ENCODE assay signal across 11 mouse cellular contexts in the genomic region with DNA sequence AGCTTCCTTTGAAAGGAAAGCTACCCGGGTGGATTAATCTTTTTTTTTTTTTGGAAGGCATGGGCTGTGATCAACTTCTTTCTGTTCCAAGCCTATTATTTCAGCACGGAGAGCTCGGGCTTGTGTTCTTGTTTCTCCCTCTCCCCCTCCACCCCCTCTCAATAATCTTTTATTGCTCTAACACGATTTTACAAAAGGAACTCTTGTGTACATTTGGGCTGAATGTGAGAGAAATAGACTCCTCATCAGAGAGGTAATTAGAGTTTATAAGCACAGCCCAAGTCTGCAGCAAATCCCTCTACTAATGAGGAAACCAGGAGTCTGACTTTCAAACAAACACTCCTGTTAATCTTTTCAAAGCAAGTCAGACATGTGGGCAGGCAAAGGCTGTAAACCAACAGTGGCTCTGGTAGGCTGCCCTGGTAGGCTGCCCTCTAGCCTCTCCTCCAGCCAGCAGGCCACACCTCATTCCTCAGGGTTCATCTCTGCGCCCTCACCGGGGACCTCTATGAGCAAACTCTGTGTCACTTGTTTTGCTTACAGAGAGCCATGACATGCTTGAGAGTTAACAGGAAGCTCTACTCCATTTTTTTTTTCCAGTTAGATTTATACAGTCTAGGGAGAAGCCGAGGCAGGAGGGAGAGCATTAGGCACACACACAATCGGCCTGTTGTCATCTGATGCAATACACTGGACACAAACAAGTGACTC.
DNase-seq lines count a peak whose midpoint lies in the region; ATAC-seq and TF ChIP-seq lines count a peak whose summit lies in the region.
"Had no signal": no experiment of that assay in that cellular context is flagged by ENCODE, and none has a peak within 500 bp of the region (broad histone marks: within the 10 kb centered on the region; RNA-seq: fewer than 3 reads in every experiment).

No protein-coding gene starts in this region.

- H3K4me2 ChIP-seq in midbrain, embryonic 11.5 days: peak overlapping the region; percentile 18; the same call in 1 of the 2 replicates
- H3K4me2 ChIP-seq in midbrain, embryonic 16.5 days (ENCODE audit: low read length): no peak overlapping the region
- H3K4me2 ChIP-seq in forebrain, embryonic 15.5 days (replicated peaks): 0 out of 2 replicates have a peak overlapping the region, but pooled peaks have one; percentile 9
- no peak overlapping the region for H3K4me2 ChIP-seq in stomach, postnatal 0 days (replicated peaks; ENCODE audit: low read depth)
- H3K4me2 ChIP-seq: heart, embryonic 15.5 days had no signal

- H3K9ac ChIP-seq in midbrain, embryonic 11.5 days (ENCODE audit: low read length): no peak overlapping the region
- no peak overlapping the region for H3K9ac ChIP-seq in midbrain, embryonic 16.5 days (ENCODE audit: low read depth, low read length)
- no peak overlapping the region for H3K9ac ChIP-seq in forebrain, embryonic 15.5 days (replicated peaks)
- no peak overlapping the region for H3K9ac ChIP-seq in stomach, postnatal 0 days (ENCODE audit: low read length)
- H3K9ac ChIP-seq: heart, embryonic 15.5 days had no signal

- no peak for DNase-seq in midbrain, embryonic 11.5 days (ENCODE audit: low spot score, missing footprints)
- DNase-seq in limb, embryonic 10.5 days (ENCODE audit: low spot score): no peak
- peak; percentile 57 for DNase-seq in stomach, postnatal 0 days (ENCODE audit: low spot score)
- DNase-seq in left cerebral cortex, adult 11 months (ENCODE audit: low spot score): no peak
- no peak for DNase-seq in right cerebral cortex, adult 18-20 months
- no peak for DNase-seq in adrenal gland, postnatal 25 days
- DNase-seq: cerebellum, adult 11 months; liver had no signal

- ATAC-seq in midbrain, embryonic 11.5 days (ENCODE audit: low FRiP score): 0 out of 2 replicates have a peak, but pooled peaks have one; percentile 31
- ATAC-seq in midbrain, embryonic 16.5 days: no peak
- ATAC-seq in forebrain, embryonic 15.5 days (replicated peaks): no peak; the same call in 1 of the 2 replicates
- ATAC-seq in stomach, postnatal 0 days (ENCODE audit: low FRiP score, low TSS enrichment): peak; percentile 76

- H3K27me3 ChIP-seq in midbrain, embryonic 11.5 days (ENCODE audit: control insufficient read depth, insufficient read depth, low read length): peaks cover 16% of the 10 kb centered on the region
- peaks cover 17% of the 10 kb centered on the region for H3K27me3 ChIP-seq in midbrain, embryonic 16.5 days (ENCODE audit: control insufficient read depth, insufficient read depth, low read depth, low read length)
- H3K27me3 ChIP-seq in forebrain, embryonic 15.5 days: peaks cover 54% of the 10 kb centered on the region
- H3K27me3 ChIP-seq in limb, embryonic 10.5 days (ENCODE audit: low read depth, poor library complexity, severe bottlenecking): peaks cover 54% of the 10 kb centered on the region
- H3K27me3 ChIP-seq in stomach, postnatal 0 days (ENCODE audit: control insufficient read depth, insufficient read depth, low read length): no peaks in the 10 kb centered on the region

- WGBS in midbrain, embryonic 11.5 days: 15% methylated on average over 8 of the region's 8 CpGs
- 13% methylated on average over 8 of the region's 8 CpGs for WGBS in midbrain, embryonic 16.5 days
- 2% methylated on average over 8 of the region's 8 CpGs for WGBS in forebrain, embryonic 15.5 days
- WGBS in limb, embryonic 10.5 days: 24% methylated on average over 8 of the region's 8 CpGs
- 21% methylated on average over 8 of the region's 8 CpGs for WGBS in stomach, postnatal 0 days

- H3K27ac ChIP-seq in midbrain, embryonic 11.5 days (ENCODE audit: low read depth, low read length): no peak overlapping the region
- no peak overlapping the region for H3K27ac ChIP-seq in midbrain, embryonic 16.5 days (ENCODE audit: low read length)
- H3K27ac ChIP-seq in forebrain, embryonic 15.5 days (replicated peaks): no peak overlapping the region
- peak overlapping the region; percentile 82 for H3K27ac ChIP-seq in limb, embryonic 10.5 days
- H3K27ac ChIP-seq in stomach, postnatal 0 days (replicated peaks): peak overlapping the region; percentile 45; the same call in 1 of the 2 replicates
- H3K27ac ChIP-seq: heart, embryonic 15.5 days had no signal

- no peak for TF ChIP-seq EP300 in stomach, postnatal 0 days (optimal IDR thresholded peaks at IDR 0.05)

- no peak overlapping the region for H3K4me3 ChIP-seq in midbrain, embryonic 11.5 days (ENCODE audit: low read depth, low read length)
- no peak overlapping the region for H3K4me3 ChIP-seq in midbrain, embryonic 16.5 days (ENCODE audit: low read depth, low read length)
- H3K4me3 ChIP-seq in forebrain, embryonic 15.5 days: no peak overlapping the region
- 0 out of 2 replicates have a peak overlapping the region, but pooled peaks have one; percentile 13 for H3K4me3 ChIP-seq in limb, embryonic 10.5 days
- H3K4me3 ChIP-seq in stomach, postnatal 0 days (ENCODE audit: low read depth, low read length): no peak overlapping the region
- H3K4me3 ChIP-seq: heart, embryonic 15.5 days had no signal

- TF ChIP-seq CTCF in stomach, postnatal 0 days (IDR thresholded peaks at IDR 0.05; ENCODE audit: low read depth): no peak

- peaks cover 13% of the 10 kb centered on the region for H3K4me1 ChIP-seq in midbrain, embryonic 11.5 days (ENCODE audit: control insufficient read depth, insufficient read depth, low read length)
- H3K4me1 ChIP-seq in midbrain, embryonic 16.5 days (ENCODE audit: control insufficient read depth, insufficient read depth, low read length): peaks cover 17% of the 10 kb centered on the region
- H3K4me1 ChIP-seq in forebrain, embryonic 15.5 days: peaks cover 33% of the 10 kb centered on the region
- peaks cover 64% of the 10 kb centered on the region for H3K4me1 ChIP-seq in limb, embryonic 10.5 days
- no peaks in the 10 kb centered on the region for H3K4me1 ChIP-seq in stomach, postnatal 0 days (replicated peaks; ENCODE audit: control insufficient read depth, insufficient read depth)

- no peaks in the 10 kb centered on the region for H3K9me3 ChIP-seq in midbrain, embryonic 11.5 days (ENCODE audit: control insufficient read depth, low read length)
- H3K9me3 ChIP-seq in midbrain, embryonic 16.5 days (replicated peaks; ENCODE audit: control insufficient read depth, low read length, poor library complexity, severe bottlenecking): no peaks in the 10 kb centered on the region
- H3K9me3 ChIP-seq in forebrain, embryonic 15.5 days: no peaks in the 10 kb centered on the region
- H3K9me3 ChIP-seq in limb, embryonic 10.5 days (replicated peaks): no peaks in the 10 kb centered on the region
- no peaks in the 10 kb centered on the region for H3K9me3 ChIP-seq in stomach, postnatal 0 days (ENCODE audit: control insufficient read depth, low read length)
- H3K9me3 ChIP-seq: heart, embryonic 15.5 days had no signal

- no peaks in the 10 kb centered on the region for H3K36me3 ChIP-seq in midbrain, embryonic 11.5 days (ENCODE audit: control insufficient read depth, insufficient read depth, low read length)
- no peaks in the 10 kb centered on the region for H3K36me3 ChIP-seq in midbrain, embryonic 16.5 days (ENCODE audit: control insufficient read depth, insufficient read depth, low read length)
- H3K36me3 ChIP-seq in forebrain, embryonic 15.5 days: no peaks in the 10 kb centered on the region
- no peaks in the 10 kb centered on the region for H3K36me3 ChIP-seq in limb, embryonic 10.5 days
- no peaks in the 10 kb centered on the region for H3K36me3 ChIP-seq in stomach, postnatal 0 days (ENCODE audit: control insufficient read depth, insufficient read depth, low read length)
- H3K36me3 ChIP-seq: heart, embryonic 15.5 days had no signal

Comparison
In these comparisons a context has a peak if more than half of its experiments do, and no peak if none do; other contexts are left out.
1. ATAC-seq: peak in midbrain, embryonic 11.5 days (single experiment) and stomach, postnatal 0 days (single experiment); none in midbrain, embryonic 16.5 days (single experiment) and forebrain, embryonic 15.5 days (single experiment).
2. H3K4me2 ChIP-seq: peak in midbrain, embryonic 11.5 days (single experiment) and forebrain, embryonic 15.5 days (single experiment); none in midbrain, embryonic 16.5 days (single experiment) and stomach, postnatal 0 days (single experiment).
3. H3K27ac ChIP-seq: peak in limb, embryonic 10.5 days (single experiment) and stomach, postnatal 0 days (single experiment); none in midbrain, embryonic 11.5 days (single experiment), midbrain, embryonic 16.5 days (single experiment) and forebrain, embryonic 15.5 days (single experiment).